Comparison of ENCODE assay signal across 8 mouse cellular contexts in the genomic region with DNA sequence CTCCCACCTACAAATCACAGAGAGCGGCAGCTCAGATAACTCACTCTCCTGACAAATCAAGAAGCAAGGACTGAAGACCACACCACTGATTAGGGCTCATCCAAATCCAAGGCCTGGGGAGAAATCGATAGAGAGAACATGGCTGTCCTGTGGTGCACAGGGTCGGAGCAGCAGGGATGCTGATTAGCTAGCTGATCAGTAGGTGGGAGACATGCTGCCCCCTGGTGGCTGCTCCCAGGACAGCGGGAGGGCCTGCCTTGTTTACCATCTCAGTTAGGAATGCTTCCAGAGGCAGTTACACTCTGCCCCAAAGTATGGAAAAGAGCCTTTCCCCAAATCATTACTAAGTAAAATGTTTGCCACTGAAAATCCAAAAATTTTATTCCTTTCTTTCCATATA.
A peak's percentile ranks its signal among the peaks of the same experiment; 100 is the strongest.
DNase-seq lines count a peak whose midpoint lies in the region; ATAC-seq and TF ChIP-seq lines count a peak whose summit lies in the region.

No protein-coding gene starts in this region.

- no peak for TF ChIP-seq POLR2A in embryonic fibroblast, embryonic 13.5 days (IDR thresholded peaks at IDR 0.05; ENCODE audit: low read depth, low read length)

- H3K27me3 ChIP-seq in heart, embryonic 14.5 days (ENCODE audit: control insufficient read depth, insufficient read depth, low read length) = no peaks in the 10 kb centered on the region

- no peak overlapping the region for H3K4me2 ChIP-seq in heart, embryonic 14.5 days (ENCODE audit: low read length)

- H3K36me3 ChIP-seq in heart, embryonic 14.5 days (ENCODE audit: control insufficient read depth, insufficient read depth, low read length) = no peaks in the 10 kb centered on the region

- ATAC-seq in heart, embryonic 14.5 days (ENCODE audit: insufficient number of reproducible peaks, insufficient read depth, low FRiP score, low read depth) = 0 out of 2 replicates have a peak, but pooled peaks have one; percentile 59

- H3K27ac ChIP-seq in embryonic fibroblast, embryonic 13.5 days (ENCODE audit: insufficient read depth, low read length) = no peak overlapping the region
- no peak overlapping the region for H3K27ac ChIP-seq in heart, embryonic 14.5 days (replicated peaks in 1 of 2; ENCODE audit: control insufficient read depth in 1 of 2, insufficient read depth in 1 of 2, low read depth in 2 of 2, low read length in 2 of 2)

- TF ChIP-seq CTCF in embryonic fibroblast, embryonic 13.5 days (IDR thresholded peaks at IDR 0.05; ENCODE audit: borderline replicate concordance, insufficient read depth, low read length) = peak; percentile 91

- no peak overlapping the region for H3K4me3 ChIP-seq in embryonic fibroblast, embryonic 13.5 days (ENCODE audit: insufficient read depth, low read length)
- H3K4me3 ChIP-seq in heart, embryonic 14.5 days (ENCODE audit: control insufficient read depth in 1 of 2, insufficient read depth in 1 of 2, low read depth in 1 of 2, low read length in 2 of 2) = no peak overlapping the region

- no peaks in the 10 kb centered on the region for H3K4me1 ChIP-seq in embryonic fibroblast, embryonic 13.5 days (ENCODE audit: control insufficient read depth, insufficient read depth, low read length)
- peaks cover 0 to 5% of the 10 kb centered on the region in 2 experiments; a peak in 1 of 4 replicates for H3K4me1 ChIP-seq in heart, embryonic 14.5 days (ENCODE audit: control insufficient read depth in 2 of 2, insufficient read depth in 2 of 2, low read length in 2 of 2)

- peak; percentile 76 for DNase-seq in ES-CJ7 (ENCODE audit: low read depth, low spot score)
- peak; percentile 62 to 72 for DNase-seq in adrenal gland, postnatal 4 days (ENCODE audit: low spot score in 2 of 2)
- peak; percentile 83 for DNase-seq in layer of hippocampus, adult 9-10 months (ENCODE audit: low spot score)
- peak; percentile 73 to 82 for DNase-seq in lung, postnatal 4 days
- peak; percentile 51 to 73 for DNase-seq in right cerebral cortex, postnatal 36 days (ENCODE audit: low spot score in 2 of 2)
- DNase-seq in yolk sac, embryonic 10.5 days (ENCODE audit: low spot score) = peak; percentile 48

- WGBS in heart, embryonic 14.5 days = 18% methylated on average over 4 of the region's 4 CpGs

- no peaks in the 10 kb centered on the region for H3K9me3 ChIP-seq in heart, embryonic 14.5 days (ENCODE audit: control insufficient read depth, low read length)

- H3K9ac ChIP-seq in heart, embryonic 14.5 days (ENCODE audit: low read length) = no peak overlapping the region
